Mouse (Mus musculus) brain, embryonic 14.5 days (tissue): ENCODE measurements around the gene Gnaq.

Experiments
- CTCF ChIP-seq: fragments of 200-500 bp; IDR thresholded peaks from 2 replicates; pipeline ENCODE4 v1.5.1; 2012; ENCODE audit warnings: inconsistent platforms, mild to moderate bottlenecking, moderate library complexity, borderline replicate concordance; ENCODE audit not compliant: insufficient read depth, insufficient read length; ENCODE audit errors: extremely low read depth
- POLR2A ChIP-seq: fragments of 200-500 bp; IDR thresholded peaks from 2 replicates; pipeline ENCODE4 v1.6.1; 2012; ENCODE audit warnings: mild to moderate bottlenecking, inconsistent platforms, borderline replicate concordance; ENCODE audit not compliant: poor library complexity, insufficient read depth, insufficient read length, severe bottlenecking; ENCODE audit errors: extremely low read depth

DNA sequence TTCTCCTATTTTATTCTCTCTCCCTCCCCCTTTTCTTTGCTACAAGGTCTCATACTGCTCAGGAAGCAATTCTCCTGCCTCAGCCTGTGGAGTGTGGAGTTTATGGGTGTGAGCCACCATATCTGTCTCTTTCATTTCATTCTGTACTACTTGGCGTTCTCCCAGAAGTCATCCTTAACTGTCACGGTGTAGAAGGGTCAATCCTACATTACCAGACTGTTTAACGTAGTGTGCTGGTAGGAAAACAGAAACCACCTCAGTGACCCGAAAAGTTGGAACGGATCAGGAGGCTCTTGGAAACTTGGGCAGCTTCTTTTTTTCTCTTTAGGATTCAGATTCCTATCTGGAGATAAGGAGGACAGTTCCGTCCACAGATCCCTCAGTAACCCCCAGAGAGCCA, 800 bp upstream of the Gnaq start:
- TF ChIP-seq CTCF: no peak
- no peak for TF ChIP-seq POLR2A
